Mouse (Mus musculus): Measurements from ENCODE around the gene Gnai3.

DNA sequence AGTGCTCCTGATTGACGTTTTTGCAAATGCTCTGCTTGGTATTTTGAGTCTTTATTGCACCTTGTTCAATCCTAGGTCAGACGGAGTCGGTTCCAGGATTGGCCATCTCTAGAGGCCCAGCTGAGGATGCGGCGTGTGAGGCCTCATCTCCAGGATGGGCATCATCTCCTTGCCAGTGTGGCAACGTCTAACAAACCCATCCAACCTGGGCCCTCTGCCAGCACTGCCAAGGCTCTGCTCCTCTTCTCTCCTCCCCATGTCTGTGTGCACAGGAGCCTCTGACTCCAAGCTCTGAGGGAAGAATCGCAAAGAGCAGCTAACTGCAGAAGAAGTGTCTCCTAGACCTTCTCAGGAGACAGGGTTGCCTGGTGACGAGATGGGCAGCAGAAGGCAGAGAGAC lies 83.3 kb downstream of the Gnai3 start:
- TF ChIP-seq CTCF (IDR thresholded peaks at IDR 0.05) = no peak
- no peak for TF ChIP-seq POLR2A (IDR thresholded peaks at IDR 0.05; ENCODE audit: insufficient read depth, low read depth, low read length)

All from heart, adult 2 months (tissue).